Mouse (Mus musculus): ENCODE results near the gene Snx27. TPM values are rescaled to one million over a fixed set of nuclear protein-coding genes. Genes with fewer than 3 reads are reported as not detected.

The Snx27 gene
- polyA plus RNA-seq, 1 experiment from 2014 or later, result 21.5 TPM

DNA sequence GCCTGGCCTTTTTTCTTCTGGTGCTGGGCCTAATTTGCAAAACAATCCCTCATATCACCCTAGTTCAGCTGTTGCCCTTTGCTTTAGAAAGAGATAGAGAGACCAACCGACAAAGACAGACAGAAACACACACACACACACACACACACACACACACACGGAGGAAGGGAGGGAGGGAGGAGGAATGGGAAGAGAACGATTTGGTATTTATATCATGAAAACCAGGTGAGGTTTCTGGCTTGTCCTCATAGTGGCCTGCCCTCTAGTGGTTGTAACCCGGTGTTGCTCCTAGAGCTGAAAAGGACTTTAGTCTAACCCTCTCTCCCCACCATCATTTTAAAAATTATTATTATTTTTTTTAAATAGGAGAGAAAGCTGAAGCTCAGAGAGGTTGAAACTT lies 19.4 kb upstream of the Snx27 start:
- peak; percentile 80 for TF ChIP-seq CTCF (IDR thresholded peaks at IDR 0.05)
- no peak for TF ChIP-seq EP300 (IDR thresholded peaks at IDR 0.05)
- H3K9me3 ChIP-seq (ENCODE audit: low read length), result no peaks in the 10 kb centered on the region

DNA sequence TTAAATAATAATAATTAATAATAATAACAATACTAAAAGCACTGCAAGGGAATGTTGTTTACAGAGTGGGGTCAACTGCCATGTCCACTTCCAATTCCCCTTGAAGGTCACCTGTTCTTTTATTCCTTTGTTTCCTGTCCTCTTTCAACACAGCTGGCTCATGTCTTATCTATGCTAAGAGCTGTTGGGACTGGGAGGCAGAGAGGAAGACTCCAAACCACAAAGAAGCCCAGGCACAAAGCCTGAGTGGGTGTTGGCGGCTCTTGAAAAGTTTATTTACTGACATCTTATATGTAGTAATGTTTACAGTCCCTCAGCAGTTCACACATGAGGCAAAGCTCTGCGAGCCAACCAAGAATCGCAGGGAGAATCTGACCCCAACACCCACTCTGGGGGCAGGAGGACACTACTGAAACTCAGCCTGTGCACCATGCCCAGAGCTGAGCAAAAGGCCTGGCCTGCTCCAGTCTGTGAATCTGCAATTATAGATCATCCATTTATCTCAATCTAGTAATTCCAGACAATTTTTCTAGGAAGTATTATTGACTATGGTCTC lies 14.8 kb upstream of the Snx27 start:
- no peaks in the 10 kb centered on the region for H3K9me3 ChIP-seq (ENCODE audit: low read length)
- H3K4me2 ChIP-seq (replicated peaks; ENCODE audit: low read depth, low read length), result no peak overlapping the region
- TF ChIP-seq CTCF (IDR thresholded peaks at IDR 0.05) (no peak), EP300 (IDR thresholded peaks at IDR 0.05) (no peak)
- no peak overlapping the region for H3K27ac ChIP-seq (ENCODE audit: low read length)
- H3K27me3 ChIP-seq (replicated peaks; ENCODE audit: insufficient read depth, low read length), result no peaks in the 10 kb centered on the region
- H3K9ac ChIP-seq (replicated peaks; ENCODE audit: low read depth), result no peak overlapping the region
- DNase-seq (ENCODE audit: low spot score) (no peak), ATAC-seq (no peak)
- no peaks in the 10 kb centered on the region for H3K4me1 ChIP-seq (ENCODE audit: insufficient read depth, low read depth, low read length)
- no peak overlapping the region for H3K4me3 ChIP-seq (ENCODE audit: low read depth, low read length)
- H3K36me3 ChIP-seq (ENCODE audit: insufficient read depth, low read length), result no peaks in the 10 kb centered on the region
- 20% methylated on average over 3 of the region's 3 CpGs for WGBS

More for the DNA sequence above, 19.4 kb upstream of the Snx27 start:
- Histone ChIP-seq H3K4me2 (replicated peaks; ENCODE audit: low read depth, low read length) (no peak overlapping the region), H3K9ac (replicated peaks; ENCODE audit: low read depth) (no peak overlapping the region), H3K27me3 (replicated peaks; ENCODE audit: insufficient read depth, low read length) (no peaks in the 10 kb centered on the region), H3K36me3 (ENCODE audit: insufficient read depth, low read length) (no peaks in the 10 kb centered on the region), H3K4me1 (ENCODE audit: insufficient read depth, low read depth, low read length) (no peaks in the 10 kb centered on the region), H3K4me3 (ENCODE audit: low read depth, low read length) (no peak overlapping the region), H3K27ac (ENCODE audit: low read length) (no peak overlapping the region)
- WGBS, result 1% methylated on average over 4 of the region's 4 CpGs
- ATAC-seq, result no peak; the same call in 1 of the 2 replicates
- DNase-seq (ENCODE audit: low spot score), result peak; percentile 71

- DNase-seq (ENCODE audit: low spot score) (no peak), ATAC-seq (no peak)
- Histone ChIP-seq H3K9ac (replicated peaks; ENCODE audit: low read depth) (no peak overlapping the region), H3K27ac (ENCODE audit: low read length) (no peak overlapping the region), H3K27me3 (replicated peaks; ENCODE audit: insufficient read depth, low read length) (no peaks in the 10 kb centered on the region), H3K4me2 (replicated peaks; ENCODE audit: low read depth, low read length) (no peak overlapping the region), H3K4me3 (ENCODE audit: low read depth, low read length) (no peak overlapping the region), H3K9me3 (ENCODE audit: low read length) (no peaks in the 10 kb centered on the region), H3K36me3 (ENCODE audit: insufficient read depth, low read length) (no peaks in the 10 kb centered on the region), H3K4me1 (ENCODE audit: insufficient read depth, low read depth, low read length) (no peaks in the 10 kb centered on the region)
- no peak for TF ChIP-seq CTCF (IDR thresholded peaks at IDR 0.05)
- TF ChIP-seq EP300 (IDR thresholded peaks at IDR 0.05), result no peak
- WGBS, result 81% methylated on average over 6 of the region's 6 CpGs
Observed at GRCm38 (mm10) chr3:94595871-94596287, 13.4 kb upstream of the Snx27 start.

GRCm38 (mm10) chr3:94591066-94591465 lies 8.6 kb upstream of the Snx27 start:
- Histone ChIP-seq H3K36me3 (ENCODE audit: insufficient read depth, low read length) (no peaks in the 10 kb centered on the region), H3K4me3 (ENCODE audit: low read depth, low read length) (no peak overlapping the region), H3K9me3 (ENCODE audit: low read length) (no peaks in the 10 kb centered on the region), H3K4me2 (replicated peaks; ENCODE audit: low read depth, low read length) (no peak overlapping the region), H3K9ac (replicated peaks; ENCODE audit: low read depth) (no peak overlapping the region), H3K27ac (ENCODE audit: low read length) (no peak overlapping the region), H3K27me3 (replicated peaks; ENCODE audit: insufficient read depth, low read length) (no peaks in the 10 kb centered on the region), H3K4me1 (ENCODE audit: insufficient read depth, low read depth, low read length) (no peaks in the 10 kb centered on the region)
- 73% methylated on average over 5 of the region's 5 CpGs for WGBS
- TF ChIP-seq EP300 (IDR thresholded peaks at IDR 0.05) (no peak), CTCF (IDR thresholded peaks at IDR 0.05) (no peak)
- DNase-seq (ENCODE audit: low spot score), result no peak
- ATAC-seq, result no peak

- H3K4me1 ChIP-seq (ENCODE audit: insufficient read depth, low read depth, low read length), result no peaks in the 10 kb centered on the region
- H3K36me3 ChIP-seq (ENCODE audit: insufficient read depth, low read length), result no peaks in the 10 kb centered on the region
- no peaks in the 10 kb centered on the region for H3K9me3 ChIP-seq (ENCODE audit: low read length)
- no peak overlapping the region for H3K4me2 ChIP-seq (replicated peaks; ENCODE audit: low read depth, low read length)
- no peak overlapping the region for H3K27ac ChIP-seq (ENCODE audit: low read length)
- DNase-seq (ENCODE audit: low spot score), result peak; percentile 51
- no peak overlapping the region for H3K9ac ChIP-seq (replicated peaks; ENCODE audit: low read depth)
- no peaks in the 10 kb centered on the region for H3K27me3 ChIP-seq (replicated peaks; ENCODE audit: insufficient read depth, low read length)
- ATAC-seq, result peak; percentile 66
- no peak overlapping the region for H3K4me3 ChIP-seq (ENCODE audit: low read depth, low read length)
- 72% methylated on average over 5 of the region's 5 CpGs for WGBS
- TF ChIP-seq CTCF (IDR thresholded peaks at IDR 0.05), result no peak
- no peak for TF ChIP-seq EP300 (IDR thresholded peaks at IDR 0.05)
Observed at GRCm38 (mm10) chr3:94587962-94588361, 5.4 kb upstream of the Snx27 start.

DNA sequence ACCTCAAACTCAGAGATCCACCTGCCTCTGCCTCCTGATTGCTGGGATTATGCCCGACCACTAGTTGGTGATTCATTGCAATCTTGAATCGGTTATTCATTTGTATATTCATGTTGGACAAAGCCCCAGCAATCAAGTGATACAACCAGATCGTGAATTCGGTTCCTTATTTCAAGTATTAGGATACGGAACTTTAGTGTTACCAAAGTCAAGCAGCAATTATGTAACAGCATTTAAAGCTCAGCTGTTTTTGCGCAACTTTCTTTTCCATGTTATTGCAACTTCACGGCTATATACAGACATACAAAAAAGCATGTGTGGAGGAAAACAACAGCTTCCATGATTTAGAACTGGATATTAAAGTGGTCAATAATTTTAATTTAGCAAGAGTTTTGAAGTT lies 428 bp upstream of the Snx27 start:
- DNase-seq (ENCODE audit: low spot score) (peak; percentile 79), ATAC-seq (0 out of 2 replicates have a peak, but pooled peaks have one; percentile 1)
- Histone ChIP-seq H3K4me2 (replicated peaks; ENCODE audit: low read depth, low read length) (peak overlapping the region; percentile 85), H3K4me3 (ENCODE audit: low read depth, low read length) (peak overlapping the region; percentile 94), H3K9ac (replicated peaks; ENCODE audit: low read depth) (no peak overlapping the region), H3K9me3 (ENCODE audit: low read length) (no peaks in the 10 kb centered on the region), H3K4me1 (ENCODE audit: insufficient read depth, low read depth, low read length) (peaks cover 5% of the 10 kb centered on the region; the same call in 1 of the 2 replicates), H3K36me3 (ENCODE audit: insufficient read depth, low read length) (no peaks in the 10 kb centered on the region), H3K27me3 (replicated peaks; ENCODE audit: insufficient read depth, low read length) (no peaks in the 10 kb centered on the region), H3K27ac (ENCODE audit: low read length) (no peak overlapping the region)
- TF ChIP-seq EP300 (IDR thresholded peaks at IDR 0.05), result no peak
- TF ChIP-seq CTCF (IDR thresholded peaks at IDR 0.05), result no peak
- 59% methylated on average over 7 of the region's 7 CpGs for WGBS

Data from lung, postnatal 0 days (tissue).